Mouse (Mus musculus): ENCODE data around the gene Fam25c.

Gene Fam25c

GRCm38 (mm10) chr14:34355301-34355700 lies at the start of gene Fam25c:
Gene Fam25c (minus strand): TSS chr14:34355433.
- CTCF ChIA-PET: no interaction called here

- CTCF ChIA-PET: interaction anchor here (0.6 kb wide), 1 partner anchor 41 kb away, joined by 14 read pairs; no protein-coding TSS in a partner anchor
Measured at GRCm38 (mm10) chr14:34403424-34403823, 48.2 kb upstream of the Fam25c start.

DNA sequence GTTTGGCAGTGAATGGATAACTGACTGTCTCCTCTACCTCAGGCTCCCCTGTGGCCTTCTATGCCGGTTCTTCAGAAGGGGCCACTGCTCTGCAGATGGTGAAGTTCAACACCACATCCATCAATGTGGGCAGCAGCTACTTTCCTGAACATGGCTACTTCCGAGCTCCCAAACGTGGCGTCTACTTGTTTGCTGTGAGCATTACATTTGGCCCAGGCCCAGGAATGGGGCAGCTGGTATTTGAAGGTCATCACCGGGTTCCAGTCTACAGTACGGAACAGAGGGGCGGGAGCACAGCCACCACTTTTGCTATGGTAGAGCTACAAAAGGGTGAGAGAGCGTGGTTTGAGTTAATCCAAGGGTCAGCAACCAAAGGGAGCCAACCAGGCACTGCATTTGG lies 47.6 kb upstream of the Fam25c start:
- CTCF ChIA-PET: no interaction called here

GRCm38 (mm10) chr14:34401135-34401534 lies 45.9 kb upstream of the Fam25c start:
- CTCF ChIA-PET: no interaction called here

DNA sequence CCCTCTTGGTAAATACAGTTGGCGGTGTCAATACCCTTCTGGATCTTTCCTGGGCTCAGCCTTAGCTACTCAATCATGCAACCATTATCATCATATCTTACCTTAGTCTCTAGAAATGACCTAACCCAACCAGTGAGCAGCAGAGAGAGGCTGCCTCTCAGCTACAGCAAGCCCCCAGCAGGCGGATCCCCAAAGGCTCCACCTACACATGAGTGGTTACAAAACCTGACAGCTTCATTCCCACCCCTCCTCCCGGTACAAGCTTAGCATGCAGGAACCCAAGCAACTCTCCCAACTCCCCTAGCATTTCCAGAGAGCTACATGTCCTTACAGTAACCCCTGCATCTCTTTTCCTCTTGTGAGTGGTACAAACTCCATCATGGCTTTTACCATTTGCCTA lies 44.8 kb upstream of the Fam25c start:
- CTCF ChIA-PET: interaction anchor here (0.7 to 0.8 kb wide), 2 partner anchors 8 to 65 kb away, joined by 3 to 4 read pairs; no protein-coding TSS in a partner anchor

DNA sequence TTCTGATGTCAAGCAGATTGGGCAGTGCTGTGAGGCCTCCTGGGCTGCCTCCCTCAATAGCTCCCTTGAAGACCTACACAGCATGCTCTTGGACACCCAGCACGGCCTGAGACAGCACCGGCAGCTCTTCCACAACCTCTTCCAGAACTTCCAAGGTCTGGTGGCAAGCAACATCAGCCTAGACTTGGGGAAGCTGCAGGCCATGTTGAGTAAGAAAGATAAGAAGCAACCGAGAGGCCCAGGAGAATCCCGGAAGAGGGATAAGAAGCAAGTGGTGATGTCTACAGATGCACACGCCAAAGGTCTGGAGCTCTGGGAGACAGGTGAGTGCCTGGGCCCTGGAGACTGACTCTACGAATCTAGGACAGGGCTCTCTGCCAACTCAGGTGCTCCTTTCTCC lies 44.1 kb upstream of the Fam25c start:
- CTCF ChIA-PET: no interaction called here

DNA sequence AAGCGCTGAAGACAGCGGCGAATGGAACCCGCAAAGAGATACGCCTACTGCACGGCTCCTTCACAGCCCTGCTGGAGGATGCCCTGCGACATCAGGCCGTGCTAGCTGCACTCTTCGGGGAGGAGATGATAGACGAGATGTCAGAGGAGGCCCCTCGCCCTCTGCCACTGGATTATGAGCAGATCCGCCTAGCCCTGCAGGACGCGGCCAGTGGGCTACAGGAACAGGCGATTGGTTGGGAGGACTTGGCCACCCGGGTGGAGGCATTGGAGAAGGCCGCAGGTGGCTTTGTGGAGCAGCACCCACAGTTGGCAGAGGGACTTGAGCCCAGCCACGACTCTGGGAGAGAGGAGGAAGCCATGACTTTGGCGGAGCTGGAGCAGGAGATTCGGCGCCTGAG lies 43.7 kb upstream of the Fam25c start:
- CTCF ChIA-PET: interaction anchor here (0.6 kb wide), 1 partner anchor 13 kb away, joined by 3 read pairs; no protein-coding TSS in a partner anchor

- CTCF ChIA-PET: interaction anchor here (0.6 kb wide), 1 partner anchor 24 kb away, joined by 3 read pairs; the partner anchor contains the start of gene Sncg
Measured at GRCm38 (mm10) chr14:34397871-34398270, 42.6 kb upstream of the Fam25c start.

DNA sequence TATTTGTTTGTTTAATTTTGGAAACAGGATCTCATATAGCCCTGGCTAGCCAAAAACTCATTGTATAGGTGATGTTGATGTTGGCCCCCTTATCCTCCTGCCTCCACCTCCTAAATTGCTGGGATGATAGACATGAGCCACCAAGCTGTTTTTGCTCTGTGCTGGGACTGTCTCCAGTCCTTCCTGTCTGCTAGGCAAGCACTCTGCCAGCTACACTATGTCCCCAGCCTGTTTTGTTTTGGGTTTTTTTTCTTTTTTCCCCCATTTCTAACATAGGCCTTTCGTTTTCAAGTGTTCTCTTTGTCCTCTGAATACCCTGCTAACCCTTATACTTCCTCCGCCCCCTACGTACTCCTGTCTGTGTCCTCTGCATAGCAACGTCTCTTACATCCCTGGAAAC lies 38.1 kb upstream of the Fam25c start:
- CTCF ChIA-PET: no interaction called here

DNA sequence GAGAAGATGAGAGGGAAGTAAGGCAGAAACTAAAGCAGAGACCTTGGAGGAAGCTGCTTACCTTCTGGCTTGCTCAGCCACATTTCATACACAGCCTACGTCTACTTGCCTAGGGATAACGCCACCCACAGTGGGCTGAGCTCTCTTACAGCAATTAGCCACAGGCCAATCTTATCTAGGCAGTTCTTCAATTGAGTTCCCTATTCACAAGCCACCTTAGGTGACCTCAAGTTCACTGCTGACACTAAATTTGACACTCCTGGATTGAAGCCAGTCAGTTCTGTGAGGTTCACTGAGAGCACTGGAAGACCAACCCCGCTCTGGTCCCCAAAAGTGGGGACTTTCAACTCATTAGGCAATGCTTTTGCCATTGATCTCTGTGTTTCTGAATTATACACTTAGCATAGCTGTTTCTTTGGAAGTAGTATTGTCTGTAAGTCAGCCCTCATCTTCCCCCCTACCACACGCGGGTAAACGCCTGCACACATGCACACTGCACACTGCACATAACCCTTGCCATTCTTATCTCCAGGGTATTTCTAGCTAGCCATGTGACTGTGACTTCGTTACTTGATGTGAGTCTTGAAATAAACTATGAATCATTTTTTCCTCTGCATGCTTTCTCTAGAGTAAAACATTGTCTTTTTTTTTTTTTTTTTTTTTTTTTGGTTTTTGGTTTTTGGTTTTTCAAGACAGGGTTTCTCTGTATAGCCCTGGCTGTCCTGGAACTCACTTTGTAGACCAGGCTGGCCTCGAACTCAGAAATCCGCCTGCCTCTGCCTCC lies 27.9 kb upstream of the Fam25c start:
- CTCF ChIA-PET: no interaction called here

- CTCF ChIA-PET: no interaction called here
Measured at GRCm38 (mm10) chr14:34378560-34379331, 23.5 kb upstream of the Fam25c start.

- CTCF ChIA-PET: no interaction called here
Measured at GRCm38 (mm10) chr14:34377121-34377520, 21.9 kb upstream of the Fam25c start.

GRCm38 (mm10) chr14:34375941-34376340 lies 20.7 kb upstream of the Fam25c start:
- CTCF ChIA-PET: no interaction called here

DNA sequence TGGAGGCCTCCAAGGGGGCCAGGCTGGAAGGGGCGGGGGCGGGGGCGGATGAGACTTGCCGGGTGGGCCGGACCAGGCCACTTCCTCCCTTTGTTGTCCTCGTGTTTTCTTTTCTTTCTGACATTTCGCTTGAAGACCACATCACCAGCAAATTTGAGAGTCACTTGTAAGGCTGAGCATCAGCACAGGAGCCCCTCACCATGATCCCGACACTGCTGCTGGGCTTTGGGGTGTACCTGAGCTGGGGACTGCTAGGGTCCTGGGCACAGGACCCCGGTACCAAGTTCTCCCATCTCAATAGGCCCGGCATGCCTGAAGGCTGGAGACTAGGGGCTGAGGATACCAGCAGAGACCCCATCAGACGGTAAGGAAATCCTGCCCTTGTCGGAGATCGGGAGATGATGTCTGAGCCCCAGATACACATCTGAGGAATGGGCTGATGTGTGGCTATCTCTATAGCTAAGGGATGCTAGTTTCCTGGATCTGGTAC lies 20.2 kb upstream of the Fam25c start, which contains the start of gene Mmrn2:
TSS of gene Mmrn2 (plus strand) at position 51 of the 490 bp plus-strand sequence.
- CTCF ChIA-PET: no interaction called here

DNA sequence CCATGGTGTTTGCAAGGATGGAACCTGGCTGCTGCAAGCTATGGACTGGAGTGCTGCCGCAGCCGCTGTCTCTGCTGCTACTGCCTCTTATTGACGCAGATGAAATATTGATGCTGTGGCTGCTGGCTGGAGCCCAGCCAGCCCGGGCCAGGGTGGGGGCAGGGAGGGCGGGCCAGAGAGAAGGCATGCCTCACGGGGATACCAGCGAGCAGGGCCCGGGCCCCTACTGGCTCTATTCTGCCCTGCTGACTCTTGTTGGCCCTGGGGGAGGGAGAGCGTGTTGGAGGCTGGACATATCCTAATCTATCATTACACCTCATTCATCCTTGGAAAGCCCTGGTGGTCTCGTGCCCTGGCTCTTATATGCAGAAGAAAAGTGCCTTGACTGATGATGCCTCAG lies 19.3 kb upstream of the Fam25c start, which contains the start of gene Sncg:
TSS of gene Sncg (minus strand) at position 213 of the 400 bp plus-strand sequence.
- CTCF ChIA-PET: interaction anchor here (0.6 to 0.7 kb wide), 2 partner anchors 12 to 23 kb away, joined by 3 read pairs; no protein-coding TSS in a partner anchor

DNA sequence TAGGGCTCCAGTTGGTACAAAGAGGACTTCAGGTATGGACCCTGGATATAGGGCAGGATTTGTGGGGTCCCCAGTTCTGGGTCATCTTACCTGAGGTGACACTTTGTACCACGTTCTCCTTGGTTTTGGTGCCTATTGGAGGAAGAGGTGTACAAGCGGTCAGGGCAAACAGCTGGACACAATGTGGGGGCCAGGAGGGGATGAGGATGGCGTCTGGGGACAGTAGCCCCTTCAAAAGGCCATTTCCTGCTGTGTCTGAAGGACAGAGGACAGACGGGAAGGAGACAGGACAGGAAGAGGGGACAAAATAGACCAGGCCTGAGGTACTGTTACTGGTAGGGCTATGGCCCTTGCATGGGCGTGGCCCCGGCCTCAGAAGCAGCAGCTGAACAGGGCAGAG lies 18.3 kb upstream of the Fam25c start:
- CTCF ChIA-PET: no interaction called here

DNA sequence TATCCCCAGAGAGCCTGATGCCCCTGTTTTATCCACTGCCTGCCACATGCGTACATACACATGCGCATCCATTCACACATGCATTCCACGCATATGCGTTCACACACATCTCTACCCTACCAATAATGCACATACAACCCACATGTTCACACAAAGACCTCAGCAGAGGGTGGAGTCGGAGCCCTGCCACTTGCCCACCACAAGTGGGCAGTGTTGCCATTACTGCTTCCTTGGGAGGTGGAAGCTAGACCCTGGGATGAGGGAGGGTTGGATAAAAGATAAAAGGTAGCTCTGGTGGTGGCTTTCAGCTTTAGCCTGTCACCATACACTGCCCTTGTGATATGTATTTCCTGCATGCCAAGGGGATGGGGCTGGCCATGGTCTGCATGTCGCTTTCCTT lies 17.4 kb upstream of the Fam25c start:
- CTCF ChIA-PET: no interaction called here

GRCm38 (mm10) chr14:34371763-34372162 lies 16.5 kb upstream of the Fam25c start:
- CTCF ChIA-PET: no interaction called here

GRCm38 (mm10) chr14:34370921-34371320 lies 15.7 kb upstream of the Fam25c start:
- CTCF ChIA-PET: no interaction called here

DNA sequence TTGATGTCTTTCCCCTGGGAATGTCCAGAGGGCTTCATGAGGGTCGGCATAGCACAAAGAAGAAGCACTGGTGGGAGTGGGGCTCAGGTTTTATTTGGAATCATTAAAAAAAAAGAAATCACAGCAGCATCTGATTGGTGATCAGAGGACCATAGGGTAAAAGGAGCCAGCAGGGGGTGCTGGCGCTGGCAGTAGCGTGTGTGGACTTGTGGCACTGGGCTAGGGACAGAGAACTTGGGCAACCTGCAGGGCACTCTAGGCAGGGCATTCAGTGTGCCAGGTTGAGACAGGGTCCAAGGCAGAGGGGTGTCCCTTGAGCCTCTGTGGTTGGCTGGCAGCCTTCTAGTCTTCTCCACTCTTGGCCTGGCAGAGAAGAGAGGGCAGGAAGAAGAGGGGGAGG lies 15.0 kb upstream of the Fam25c start:
- CTCF ChIA-PET: no interaction called here

GRCm38 (mm10) chr14:34365147-34365507 lies 9.9 kb upstream of the Fam25c start:
- CTCF ChIA-PET: interaction anchor here (0.7 kb wide), 1 partner anchor 84 kb away, joined by 3 read pairs; no protein-coding TSS in a partner anchor

Data from spleen, embryonic (tissue).